Comparison of ENCODE assay signal across 15 mouse cellular contexts in the genomic region with DNA sequence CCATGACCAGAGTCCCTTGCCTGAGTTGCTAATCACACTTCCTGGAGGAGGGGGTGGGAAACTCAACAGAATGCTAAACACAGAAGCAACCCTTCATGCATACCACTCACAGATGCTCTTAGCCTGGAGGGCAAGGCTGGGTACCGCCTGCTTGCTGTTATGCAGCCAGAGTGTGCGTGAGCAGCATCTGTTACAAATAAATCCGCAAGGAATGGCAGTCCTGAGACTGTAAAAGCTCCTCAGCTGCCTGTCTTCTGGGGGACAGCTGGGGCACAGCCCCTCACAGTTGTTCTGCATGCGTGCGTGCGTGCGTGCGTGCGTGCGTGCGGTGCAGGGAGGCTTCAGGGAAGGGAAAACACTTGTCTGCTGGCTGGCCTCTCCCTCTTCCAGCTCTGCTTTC.
DNase-seq lines count a peak whose midpoint lies in the region; ATAC-seq and TF ChIP-seq lines count a peak whose summit lies in the region.
"Had no signal": no experiment of that assay in that cellular context is flagged by ENCODE, and none has a peak within 500 bp of the region (broad histone marks: within the 10 kb centered on the region; RNA-seq: fewer than 3 reads in every experiment).

No protein-coding gene starts in this region.

- no peaks in the 10 kb centered on the region for H3K9me3 ChIP-seq in forebrain, postnatal 0 days (ENCODE audit: low read length)
- H3K9me3 ChIP-seq in limb, embryonic 14.5 days (ENCODE audit: control insufficient read depth, low read length): no peaks in the 10 kb centered on the region
- H3K9me3 ChIP-seq in neural tube, embryonic 14.5 days (ENCODE audit: control insufficient read depth, low read length): no peaks in the 10 kb centered on the region

- no peak overlapping the region for H3K9ac ChIP-seq in forebrain, postnatal 0 days
- peak overlapping the region; percentile 25 for H3K9ac ChIP-seq in limb, embryonic 14.5 days (ENCODE audit: low read depth, low read length, severe bottlenecking)
- H3K9ac ChIP-seq in neural tube, embryonic 14.5 days (replicated peaks; ENCODE audit: low read depth, low read length): no peak overlapping the region
- H3K9ac ChIP-seq: liver, embryonic 14.5 days had no signal

- DNase-seq in left cerebral cortex, postnatal 4 days: peak; percentile 31
- no peak for DNase-seq in left cerebral cortex, postnatal 14 days (ENCODE audit: low spot score in 2 of 2)
- no peak for DNase-seq in forebrain, postnatal 0 days
- peak; percentile 40 for DNase-seq in limb, embryonic 14.5 days (ENCODE audit: low spot score)
- DNase-seq in left cerebral cortex, adult 8-10 months (ENCODE audit: low spot score in 2 of 2): no peak
- DNase-seq in right cerebral cortex, postnatal 36 days (ENCODE audit: low spot score in 2 of 2): no peak
- no peak for DNase-seq in heart, adult 18-20 months
- DNase-seq: adrenal gland, postnatal 36 days; B cell, adult 2 months; cerebellum, adult 18-20 months; heart, adult 11 months; kidney, postnatal 25 days had no signal

- no peak overlapping the region for H3K27ac ChIP-seq in forebrain, postnatal 0 days (ENCODE audit: low read depth, low read length)
- no peak overlapping the region for H3K27ac ChIP-seq in limb, embryonic 14.5 days (replicated peaks; ENCODE audit: low read depth, low read length)
- H3K27ac ChIP-seq in neural tube, embryonic 14.5 days (ENCODE audit: low read depth, low read length): no peak overlapping the region
- H3K27ac ChIP-seq: liver, embryonic 14.5 days had no signal

- peak; percentile 78 for ATAC-seq in forebrain, postnatal 0 days
- peak; percentile 79 for ATAC-seq in limb, embryonic 14.5 days (ENCODE audit: low FRiP score, low read depth)
- ATAC-seq in neural tube, embryonic 14.5 days (ENCODE audit: low read depth): peak; percentile 88
- ATAC-seq: Patski had no signal

- 56% methylated on average over 11 of the region's 11 CpGs for WGBS in forebrain, postnatal 0 days
- 12% methylated on average over 9 of the region's 11 CpGs for WGBS in limb, embryonic 14.5 days
- WGBS in neural tube, embryonic 14.5 days: 21% methylated on average over 11 of the region's 11 CpGs

- no peak overlapping the region for H3K4me2 ChIP-seq in forebrain, postnatal 0 days (ENCODE audit: low read depth)
- no peak overlapping the region for H3K4me2 ChIP-seq in limb, embryonic 14.5 days (replicated peaks; ENCODE audit: low read depth, low read length, severe bottlenecking)
- no peak overlapping the region for H3K4me2 ChIP-seq in neural tube, embryonic 14.5 days (ENCODE audit: low read depth, low read length)

- H3K27me3 ChIP-seq in forebrain, postnatal 0 days (ENCODE audit: insufficient read depth, low read length): 0 out of 2 replicates have a peak, but pooled peaks cover under 1% of the 10 kb centered on the region
- no peaks in the 10 kb centered on the region for H3K27me3 ChIP-seq in limb, embryonic 14.5 days (ENCODE audit: control insufficient read depth, insufficient read depth, low read length)
- H3K27me3 ChIP-seq in neural tube, embryonic 14.5 days (ENCODE audit: control insufficient read depth, insufficient read depth, low read length): no peaks in the 10 kb centered on the region
- H3K27me3 ChIP-seq: Patski had no signal

- TF ChIP-seq CTCF in forebrain, postnatal 0 days (IDR thresholded peaks at IDR 0.05; ENCODE audit: low read depth): no peak

- no peak overlapping the region for H3K4me3 ChIP-seq in forebrain, postnatal 0 days (ENCODE audit: low read depth, low read length)
- H3K4me3 ChIP-seq in limb, embryonic 14.5 days (replicated peaks; ENCODE audit: low read length): no peak overlapping the region
- no peak overlapping the region for H3K4me3 ChIP-seq in neural tube, embryonic 14.5 days (ENCODE audit: low read depth, low read length)

- H3K36me3 ChIP-seq in forebrain, postnatal 0 days (ENCODE audit: insufficient read depth): peaks cover 6% of the 10 kb centered on the region; the same call in 1 of the 2 replicates
- H3K36me3 ChIP-seq in limb, embryonic 14.5 days (ENCODE audit: control insufficient read depth, insufficient read depth, low read length): peaks cover 15% of the 10 kb centered on the region
- no peaks in the 10 kb centered on the region for H3K36me3 ChIP-seq in neural tube, embryonic 14.5 days (ENCODE audit: control insufficient read depth, insufficient read depth, low read length)

- intact Hi-C loops in left cerebral cortex, postnatal 4 days (cut with DNase I): no loop called here
- intact Hi-C loops in left cerebral cortex, postnatal 14 days (cut with DNase I): loop anchor here (5.0 kb wide), 1 partner anchor 105 kb away; no protein-coding TSS in a partner anchor

- TF ChIP-seq POLR2A in limb, embryonic 14.5 days (IDR thresholded peaks at IDR 0.05; ENCODE audit: borderline replicate concordance, extremely low read depth, insufficient read depth, insufficient read length): no peak

- H3K4me1 ChIP-seq in forebrain, postnatal 0 days (ENCODE audit: insufficient read depth): no peaks in the 10 kb centered on the region
- H3K4me1 ChIP-seq in limb, embryonic 14.5 days (ENCODE audit: control insufficient read depth, insufficient read depth, low read length): peaks cover 11% of the 10 kb centered on the region; the same call in 1 of the 2 replicates
- H3K4me1 ChIP-seq in neural tube, embryonic 14.5 days (ENCODE audit: control insufficient read depth, insufficient read depth, low read length): peaks cover 5% of the 10 kb centered on the region; the same call in 1 of the 2 replicates

Comparison
In these comparisons a context has a peak if more than half of its experiments do, and no peak if none do; other contexts are left out.
1. DNase-seq: peak in left cerebral cortex, postnatal 4 days (single experiment) and limb, embryonic 14.5 days (single experiment); none in left cerebral cortex, postnatal 14 days (0 of 2), forebrain, postnatal 0 days (single experiment), left cerebral cortex, adult 8-10 months (0 of 2), right cerebral cortex, postnatal 36 days (0 of 2) and heart, adult 18-20 months (0 of 2).
2. Peak in every context shown above with its lines, with median percentiles within 50 percentile points of each other: ATAC-seq.